Mouse (Mus musculus) CH12.LX (cell line): ENCODE results near the gene Chrd. TPM values are rescaled to one million over a fixed set of nuclear protein-coding genes. Genes with fewer than 3 reads are reported as not detected.

Experiments
- DNase-seq: peaks from one replicate; pipeline ENCODE4 v3.0.0-alpha.2; 2013; ENCODE audit errors: extremely low read depth
- H3K27ac ChIP-seq: 2 replicates; pipeline ENCODE4 v1.5.1; 2012; ENCODE audit warnings: low read depth, mild to moderate bottlenecking, control low read depth, moderate library complexity; ENCODE audit not compliant: insufficient read depth
- H3K27me3 ChIP-seq: replicated peaks from 2 replicates; pipeline ENCODE3; 2012; ENCODE audit warnings: inconsistent platforms
- H3K36me3 ChIP-seq, 2 experiments: replicated peaks in 1 of 2; 2 replicates each; pipeline versions ENCODE3 to v1.6.1; 2012; ENCODE audit warnings: inconsistent platforms in 1 of 2, low read length in 1 of 2, mild to moderate bottlenecking in 1 of 2, mixed read lengths in 1 of 2, moderate library complexity in 1 of 2; ENCODE audit not compliant: control insufficient read depth in 1 of 2, insufficient read depth in 1 of 2
- H3K4me1 ChIP-seq, 2 experiments: 2 replicates each; pipeline ENCODE4 v1.6.1; 2012; ENCODE audit warnings: inconsistent platforms in 1 of 2, moderate library complexity in 1 of 2; ENCODE audit not compliant: insufficient read depth in 2 of 2, control insufficient read depth in 1 of 2
- H3K4me2 ChIP-seq: 2 replicates; pipeline ENCODE4 v1.6.1; 2012; ENCODE audit warnings: low read depth, mild to moderate bottlenecking, control low read depth; ENCODE audit not compliant: poor library complexity, insufficient read depth, severe bottlenecking
- H3K4me3 ChIP-seq, 3 experiments: fragments of 150-350 bp in 1 of 3; sonication (generic) in 1 of 3; replicated peaks in 1 of 3; 2 replicates each; pipeline versions ENCODE3 to v1.5.1; 2011 to 2012; ENCODE audit warnings: low read depth in 2 of 3, low read length in 2 of 3, mild to moderate bottlenecking in 2 of 3, moderate library complexity in 2 of 3, control low read depth in 1 of 3, improper control_type of control experiment in 1 of 3, inconsistent platforms in 1 of 3, mixed read lengths in 1 of 3; ENCODE audit not compliant: poor library complexity in 1 of 3
- H3K79me2 ChIP-seq: replicated peaks from 2 replicates; pipeline ENCODE4 v1.6.1; 2012; ENCODE audit warnings: mild to moderate bottlenecking, moderate library complexity; ENCODE audit not compliant: control insufficient read depth, poor library complexity, insufficient read depth, severe bottlenecking; ENCODE audit errors: extremely low read depth
- H3K9ac ChIP-seq: 2 replicates; pipeline ENCODE4 v1.6.1; 2012; ENCODE audit warnings: low read depth, mild to moderate bottlenecking, control low read depth, moderate library complexity; ENCODE audit not compliant: insufficient read depth
- H3K9me3 ChIP-seq: replicated peaks from 2 replicates; pipeline ENCODE3; 2012; ENCODE audit warnings: low read length, inconsistent platforms, mixed read lengths
- BHLHE40 ChIP-seq: IDR thresholded peaks from 2 replicates; pipeline ENCODE4 v1.6.1; 2011; ENCODE audit warnings: mild to moderate bottlenecking, low read depth, low read length, improper control_type of control experiment
- CHD2 ChIP-seq: IDR thresholded peaks from 2 replicates; pipeline ENCODE4 v1.6.1; 2011; ENCODE audit warnings: low read length, improper control_type of control experiment
- ELF1 ChIP-seq: IDR thresholded peaks from 2 replicates; pipeline ENCODE4 v1.6.1; 2014; ENCODE audit warnings: low read depth, mild to moderate bottlenecking, inconsistent platforms, low read length, improper control_type of control experiment
- EP300 ChIP-seq: IDR thresholded peaks from 2 replicates; pipeline ENCODE4 v1.6.1; 2011; ENCODE audit warnings: low read length, improper control_type of control experiment
- GABPA ChIP-seq: IDR thresholded peaks from 2 replicates; pipeline ENCODE4 v1.6.1; 2012; ENCODE audit warnings: low read depth, low read length, improper control_type of control experiment, inconsistent platforms; ENCODE audit not compliant: insufficient replicate concordance
- HCFC1 ChIP-seq: IDR thresholded peaks from 2 replicates; pipeline ENCODE4 v1.6.1; 2012; ENCODE audit warnings: low read depth, mild to moderate bottlenecking, inconsistent platforms, low read length, improper control_type of control experiment
- IRF4 ChIP-seq: IDR thresholded peaks from 2 replicates; pipeline ENCODE4 v1.6.1; 2014; ENCODE audit warnings: low read depth, mild to moderate bottlenecking, inconsistent platforms, low read length, improper control_type of control experiment
- JUN ChIP-seq: IDR thresholded peaks from 2 replicates; pipeline ENCODE4 v1.6.1; 2011; ENCODE audit warnings: low read depth, mild to moderate bottlenecking, low read length, improper control_type of control experiment, moderate library complexity; ENCODE audit not compliant: insufficient read depth
- JUND ChIP-seq: conservative IDR thresholded peaks from 2 replicates; pipeline ENCODE4 v1.6.1; 2011; ENCODE audit warnings: low read depth, low read length, improper control_type of control experiment
- MAFK ChIP-seq: IDR thresholded peaks from 2 replicates; pipeline ENCODE4 v1.6.1; 2011; ENCODE audit warnings: low read length, improper control_type of control experiment; ENCODE audit not compliant: insufficient replicate concordance
- MAZ ChIP-seq: IDR thresholded peaks from 2 replicates; pipeline ENCODE4 v1.6.1; 2012; ENCODE audit warnings: low read depth, mild to moderate bottlenecking, inconsistent platforms, low read length, improper control_type of control experiment, moderate library complexity
- MEF2A ChIP-seq: IDR thresholded peaks from 2 replicates; pipeline ENCODE4 v1.6.1; 2014; ENCODE audit warnings: low read depth, mild to moderate bottlenecking, inconsistent platforms, low read length, improper control_type of control experiment, borderline replicate concordance
- MXI1 ChIP-seq: IDR thresholded peaks from 2 replicates; pipeline ENCODE4 v1.6.1; 2011; ENCODE audit warnings: mild to moderate bottlenecking, low read depth, low read length, improper control_type of control experiment
- NELFE ChIP-seq: IDR thresholded peaks from 2 replicates; pipeline ENCODE4 v1.6.1; 2011; ENCODE audit warnings: low read depth, low read length, improper control_type of control experiment
- NRF1 ChIP-seq: IDR thresholded peaks from 2 replicates; pipeline ENCODE4 v1.6.1; 2014; ENCODE audit warnings: low read depth, mild to moderate bottlenecking, inconsistent platforms, low read length, improper control_type of control experiment, moderate library complexity
- POLR2AphosphoS2 ChIP-seq: IDR thresholded peaks from 2 replicates; pipeline ENCODE4 v1.6.1; 2011; ENCODE audit warnings: low read depth, low read length, improper control_type of control experiment
- RAD21 ChIP-seq: IDR thresholded peaks from 2 replicates; pipeline ENCODE4 v1.6.1; 2011; ENCODE audit warnings: low read depth, mild to moderate bottlenecking, low read length, improper control_type of control experiment, moderate library complexity
- RCOR1 ChIP-seq: conservative IDR thresholded peaks from 2 replicates; pipeline ENCODE4 v1.6.1; 2012; ENCODE audit warnings: low read depth, mild to moderate bottlenecking, inconsistent platforms, low read length, improper control_type of control experiment
- SIN3A ChIP-seq: IDR thresholded peaks from 2 replicates; pipeline ENCODE4 v1.6.1; 2012; ENCODE audit warnings: low read length, improper control_type of control experiment, inconsistent platforms
- SMC3 ChIP-seq: IDR thresholded peaks from 2 replicates; pipeline ENCODE4 v1.6.1; 2011; ENCODE audit warnings: low read depth, low read length, improper control_type of control experiment
- TBP ChIP-seq: conservative IDR thresholded peaks from 2 replicates; pipeline ENCODE4 v1.6.1; 2011; ENCODE audit warnings: low read depth, low read length, improper control_type of control experiment
- USF1 ChIP-seq: IDR thresholded peaks from 2 replicates; pipeline ENCODE4 v1.6.1; 2014; ENCODE audit warnings: low read depth, mild to moderate bottlenecking, inconsistent platforms, low read length, improper control_type of control experiment
- ZKSCAN1 ChIP-seq: IDR thresholded peaks from 2 replicates; pipeline ENCODE4 v1.6.1; 2012; ENCODE audit warnings: low read depth, inconsistent platforms, low read length, improper control_type of control experiment, borderline replicate concordance
- dilution Hi-C: fragments of 300-500 bp; cut with MboI; formaldehyde crosslinking; loops from 2 replicates; pipeline ENCODE4 v1.14.3; 2020; ENCODE audit warnings: low sequenced_read_pairs; ENCODE audit not compliant: extremely low pct_unique_long_range_greater_than_20kb, extremely low pct_ligation_motif_present
- in situ Hi-C: fragments of 300-500 bp; cut with MboI; formaldehyde crosslinking; loops from 3 replicates; pipeline ENCODE4 v1.14.3; 2019; ENCODE audit warnings: low sequenced_read_pairs, low pct_ligation_motif_present, low pct_unique_long_range_greater_than_20kb, mixed read lengths
- polyA plus RNA-seq: library from polyadenylated mRNA; unstranded; fragments of >175 nt; gene quantifications from 2 replicates; pipeline ENCODE4 v1.2.1, GENCODE M21; 2012; ENCODE audit warnings: low read depth; ENCODE audit not compliant: insufficient read length
- total RNA-seq, 2 experiments: library from RNA; depleted of rRNA; stranded (reverse); fragments of 300-350 nt in 1 of 2; fragments of >200 nt in 1 of 2; gene quantifications; 2 replicates each; pipeline ENCODE4 v1.2.3; 2012 to 2014

Chrd gene
- total and polyA plus RNA-seq, 3 experiments: not detected

- Histone ChIP-seq H3K4me1 (no peaks in the 10 kb centered on the region), H3K4me2 (no peak overlapping the region), H3K27me3 (peaks cover 17% of the 10 kb centered on the region), H3K9me3 (peaks cover 10% of the 10 kb centered on the region), H3K4me3 (no peak overlapping the region), H3K79me2 (no peaks in the 10 kb centered on the region), H3K9ac (no peak overlapping the region), H3K27ac (no peak overlapping the region), H3K36me3 (no peaks in the 10 kb centered on the region)
- no peak for DNase-seq
- TF ChIP-seq MEF2A (no peak), RAD21 (no peak), MAZ (no peak), HCFC1 (no peak), RCOR1 (no peak)
- in situ Hi-C loops (no loop called here), dilution Hi-C loops (no loop called here)
Observed at GRCm38 (mm10) chr16:20775021-20775420, 42.1 kb downstream of the Chrd start.

- DNase-seq: no peak
- dilution Hi-C loops: no loop called here
- no peak overlapping the region for H3K27ac ChIP-seq
- no peak overlapping the region for H3K4me2 ChIP-seq
- peaks cover 17% of the 10 kb centered on the region for H3K27me3 ChIP-seq
- no peak overlapping the region for H3K9ac ChIP-seq
- no peaks in the 10 kb centered on the region for H3K4me1 ChIP-seq
- no peaks in the 10 kb centered on the region for H3K36me3 ChIP-seq
- H3K4me3 ChIP-seq: no peak overlapping the region
- in situ Hi-C loops: no loop called here
- no peaks in the 10 kb centered on the region for H3K79me2 ChIP-seq
- H3K9me3 ChIP-seq: no peaks in the 10 kb centered on the region
- TF ChIP-seq SMC3 (no peak), MEF2A (no peak), CHD2 (no peak), BHLHE40 (no peak), MAFK (no peak), IRF4 (no peak)
Observed at GRCm38 (mm10) chr16:20779846-20780245, 46.9 kb downstream of the Chrd start.

- no peak overlapping the region for H3K27ac ChIP-seq
- no peak overlapping the region for H3K4me3 ChIP-seq
- H3K36me3 ChIP-seq: no peaks in the 10 kb centered on the region
- no peak overlapping the region for H3K4me2 ChIP-seq
- in situ Hi-C loops (no loop called here), dilution Hi-C loops (no loop called here)
- H3K27me3 ChIP-seq: peaks cover 13% of the 10 kb centered on the region
- no peaks in the 10 kb centered on the region for H3K4me1 ChIP-seq
- H3K9me3 ChIP-seq: no peaks in the 10 kb centered on the region
- H3K9ac ChIP-seq: no peak overlapping the region
- H3K79me2 ChIP-seq: no peaks in the 10 kb centered on the region
- TF ChIP-seq MEF2A (no peak), EP300 (no peak), POLR2AphosphoS2 (no peak), NELFE (no peak), NRF1 (no peak), USF1 (no peak), RAD21 (no peak), ZKSCAN1 (no peak), ELF1 (no peak), MXI1 (no peak), TBP (no peak), GABPA (no peak), SIN3A (no peak), JUND (no peak), MAFK (no peak), JUN (no peak)
- TF ChIP-seq, all 38 proteins: peak for 0
- DNase-seq: no peak
Observed at GRCm38 (mm10) chr16:20781101-20781630, 48.2 kb downstream of the Chrd start.
